Mouse (Mus musculus): ENCODE measurements at regions not wholly inside any gene's neighbourhood (a gene's known extent, or its start where the extent isn't known, plus 50 kb on each side); places are given as distances from the start of the nearest gene placed in this dataset.

GRCm38 (mm10) chr15:60303501-60303900 is 287.1 kb upstream of the 4933412E24Rik start:
- in situ Hi-C loops (cut with MboI; ENCODE audit: low pct_ligation_motif_present, low pct_unique_long_range_greater_than_20kb, low sequenced_read_pairs) = no loop called here
- Histone ChIP-seq H3K27me3 (replicated peaks) (no peaks in the 10 kb centered on the region), H3K27ac (ENCODE audit: insufficient read depth, low read depth) (no peak overlapping the region), H3K9ac (ENCODE audit: insufficient read depth, low read depth) (no peak overlapping the region), H3K79me2 (replicated peaks; ENCODE audit: control insufficient read depth, extremely low read depth, insufficient read depth, poor library complexity, severe bottlenecking) (no peaks in the 10 kb centered on the region), H3K4me2 (ENCODE audit: insufficient read depth, low read depth, poor library complexity, severe bottlenecking) (no peak overlapping the region), H3K9me3 (replicated peaks; ENCODE audit: low read length) (no peaks in the 10 kb centered on the region), H3K4me1 (ENCODE audit: control insufficient read depth in 1 of 2, insufficient read depth in 2 of 2) (no peaks in the 10 kb centered on the region), H3K4me3 (replicated peaks in 1 of 3; ENCODE audit: low read depth in 2 of 3, low read length in 2 of 3, poor library complexity in 1 of 3) (no peak overlapping the region), H3K36me3 (replicated peaks in 1 of 2; ENCODE audit: control insufficient read depth in 1 of 2, insufficient read depth in 1 of 2, low read length in 1 of 2) (no peaks in the 10 kb centered on the region)
- TF ChIP-seq E2F4 (IDR thresholded peaks at IDR 0.05; ENCODE audit: insufficient replicate concordance, low read depth, low read length) = no peak
- TF ChIP-seq IRF4 (IDR thresholded peaks at IDR 0.05; ENCODE audit: low read depth, low read length) = no peak
- no peak for TF ChIP-seq POLR2AphosphoS2 (IDR thresholded peaks at IDR 0.05; ENCODE audit: low read depth, low read length)
- no peak for TF ChIP-seq POLR2A (IDR thresholded peaks at IDR 0.05; ENCODE audit: low read depth, low read length)
- no peak for TF ChIP-seq CHD2 (IDR thresholded peaks at IDR 0.05; ENCODE audit: low read length)
- dilution Hi-C loops (cut with MboI; ENCODE audit: extremely low pct_ligation_motif_present, extremely low pct_unique_long_range_greater_than_20kb, low sequenced_read_pairs) = no loop called here
- DNase-seq (ENCODE audit: extremely low read depth) = no peak

GRCm38 (mm10) chr15:60301939-60302338 is 285.5 kb upstream of the 4933412E24Rik start:
- in situ Hi-C loops (cut with MboI; ENCODE audit: low pct_ligation_motif_present, low pct_unique_long_range_greater_than_20kb, low sequenced_read_pairs) (no loop called here), dilution Hi-C loops (cut with MboI; ENCODE audit: extremely low pct_ligation_motif_present, extremely low pct_unique_long_range_greater_than_20kb, low sequenced_read_pairs) (no loop called here)
- no peaks in the 10 kb centered on the region for H3K36me3 ChIP-seq (replicated peaks in 1 of 2; ENCODE audit: control insufficient read depth in 1 of 2, insufficient read depth in 1 of 2, low read length in 1 of 2)
- no peak for TF ChIP-seq MYC (IDR thresholded peaks at IDR 0.05; ENCODE audit: low read depth, low read length)
- no peak for TF ChIP-seq ETS1 (conservative IDR thresholded peaks at IDR 0.05; ENCODE audit: low read depth, low read length)
- no peak for TF ChIP-seq NRF1 (IDR thresholded peaks at IDR 0.05; ENCODE audit: low read depth, low read length)
- no peak for TF ChIP-seq CHD1 (IDR thresholded peaks at IDR 0.05; ENCODE audit: low read depth, low read length)
- no peak for TF ChIP-seq E2F4 (IDR thresholded peaks at IDR 0.05; ENCODE audit: insufficient replicate concordance, low read depth, low read length)
- TF ChIP-seq ZC3H11A (IDR thresholded peaks at IDR 0.05; ENCODE audit: low read depth, low read length) = no peak
- no peak for TF ChIP-seq CHD2 (IDR thresholded peaks at IDR 0.05; ENCODE audit: low read length)
- no peak for TF ChIP-seq POLR2A (IDR thresholded peaks at IDR 0.05; ENCODE audit: low read depth, low read length)
- TF ChIP-seq RCOR1 (conservative IDR thresholded peaks at IDR 0.05; ENCODE audit: low read depth, low read length) = no peak
- H3K9ac ChIP-seq (ENCODE audit: insufficient read depth, low read depth) = no peak overlapping the region
- H3K27ac ChIP-seq (ENCODE audit: insufficient read depth, low read depth) = no peak overlapping the region
- H3K79me2 ChIP-seq (replicated peaks; ENCODE audit: control insufficient read depth, extremely low read depth, insufficient read depth, poor library complexity, severe bottlenecking) = no peaks in the 10 kb centered on the region
- H3K9me3 ChIP-seq (replicated peaks; ENCODE audit: low read length) = no peaks in the 10 kb centered on the region
- H3K4me3 ChIP-seq (replicated peaks in 1 of 3; ENCODE audit: low read depth in 2 of 3, low read length in 2 of 3, poor library complexity in 1 of 3) = no peak overlapping the region
- no peaks in the 10 kb centered on the region for H3K4me1 ChIP-seq (ENCODE audit: control insufficient read depth in 1 of 2, insufficient read depth in 2 of 2)
- H3K4me2 ChIP-seq (ENCODE audit: insufficient read depth, low read depth, poor library complexity, severe bottlenecking) = no peak overlapping the region
- DNase-seq (ENCODE audit: extremely low read depth) = no peak
- no peaks in the 10 kb centered on the region for H3K27me3 ChIP-seq (replicated peaks)

- DNase-seq (ENCODE audit: extremely low read depth) = no peak
- no peaks in the 10 kb centered on the region for H3K9me3 ChIP-seq (replicated peaks; ENCODE audit: low read length)
- H3K4me1 ChIP-seq (ENCODE audit: control insufficient read depth in 1 of 2, insufficient read depth in 2 of 2) = no peaks in the 10 kb centered on the region
- dilution Hi-C loops (cut with MboI; ENCODE audit: extremely low pct_ligation_motif_present, extremely low pct_unique_long_range_greater_than_20kb, low sequenced_read_pairs) = no loop called here
- H3K4me2 ChIP-seq (ENCODE audit: insufficient read depth, low read depth, poor library complexity, severe bottlenecking) = no peak overlapping the region
- no peak for TF ChIP-seq SIN3A (IDR thresholded peaks at IDR 0.05; ENCODE audit: low read length)
- TF ChIP-seq MAFK (IDR thresholded peaks at IDR 0.05; ENCODE audit: insufficient replicate concordance, low read length) = no peak
- TF ChIP-seq ZMIZ1 (IDR thresholded peaks at IDR 0.05; ENCODE audit: low read depth, low read length) = no peak
- no peak for TF ChIP-seq MAZ (IDR thresholded peaks at IDR 0.05; ENCODE audit: low read depth, low read length)
- TF ChIP-seq BHLHE40 (IDR thresholded peaks at IDR 0.05; ENCODE audit: low read depth, low read length) = no peak
- TF ChIP-seq USF2 (conservative IDR thresholded peaks at IDR 0.05; ENCODE audit: low read depth, low read length) = no peak
- H3K36me3 ChIP-seq (replicated peaks in 1 of 2; ENCODE audit: control insufficient read depth in 1 of 2, insufficient read depth in 1 of 2, low read length in 1 of 2) = no peaks in the 10 kb centered on the region
- no peak overlapping the region for H3K4me3 ChIP-seq (replicated peaks in 1 of 3; ENCODE audit: low read depth in 2 of 3, low read length in 2 of 3, poor library complexity in 1 of 3)
- no peaks in the 10 kb centered on the region for H3K79me2 ChIP-seq (replicated peaks; ENCODE audit: control insufficient read depth, extremely low read depth, insufficient read depth, poor library complexity, severe bottlenecking)
- no peak overlapping the region for H3K27ac ChIP-seq (ENCODE audit: insufficient read depth, low read depth)
- no peaks in the 10 kb centered on the region for H3K27me3 ChIP-seq (replicated peaks)
- in situ Hi-C loops (cut with MboI; ENCODE audit: low pct_ligation_motif_present, low pct_unique_long_range_greater_than_20kb, low sequenced_read_pairs) = no loop called here
- no peak overlapping the region for H3K9ac ChIP-seq (ENCODE audit: insufficient read depth, low read depth)
Measured at GRCm38 (mm10) chr15:60285321-60285720, 268.9 kb upstream of the 4933412E24Rik start.
